Mouse (Mus musculus) CH12.LX (cell line): ENCODE measurements around the gene Rbm6. TPM values are rescaled to one million over a fixed set of nuclear protein-coding genes. Genes with fewer than 3 reads are reported as not detected.

Experiments used
- DNase-seq: peaks from one replicate; pipeline ENCODE4 v3.0.0-alpha.2; 2013; ENCODE audit errors: extremely low read depth
- H3K27ac ChIP-seq: 2 replicates; pipeline ENCODE4 v1.5.1; 2012; ENCODE audit warnings: low read depth, mild to moderate bottlenecking, control low read depth, moderate library complexity; ENCODE audit not compliant: insufficient read depth
- H3K27me3 ChIP-seq: replicated peaks from 2 replicates; pipeline ENCODE3; 2012; ENCODE audit warnings: inconsistent platforms
- H3K36me3 ChIP-seq, 2 experiments: replicated peaks in 1 of 2; 2 replicates each; pipeline versions ENCODE3 to v1.6.1; 2012; ENCODE audit warnings: inconsistent platforms in 1 of 2, low read length in 1 of 2, mild to moderate bottlenecking in 1 of 2, mixed read lengths in 1 of 2, moderate library complexity in 1 of 2; ENCODE audit not compliant: control insufficient read depth in 1 of 2, insufficient read depth in 1 of 2
- H3K4me1 ChIP-seq, 2 experiments: 2 replicates each; pipeline ENCODE4 v1.6.1; 2012; ENCODE audit warnings: inconsistent platforms in 1 of 2, moderate library complexity in 1 of 2; ENCODE audit not compliant: insufficient read depth in 2 of 2, control insufficient read depth in 1 of 2
- H3K4me2 ChIP-seq: 2 replicates; pipeline ENCODE4 v1.6.1; 2012; ENCODE audit warnings: low read depth, mild to moderate bottlenecking, control low read depth; ENCODE audit not compliant: poor library complexity, insufficient read depth, severe bottlenecking
- H3K4me3 ChIP-seq, 3 experiments: fragments of 150-350 bp in 1 of 3; sonication (generic) in 1 of 3; replicated peaks in 1 of 3; 2 replicates each; pipeline versions ENCODE3 to v1.5.1; 2011 to 2012; ENCODE audit warnings: low read depth in 2 of 3, low read length in 2 of 3, mild to moderate bottlenecking in 2 of 3, moderate library complexity in 2 of 3, control low read depth in 1 of 3, improper control_type of control experiment in 1 of 3, inconsistent platforms in 1 of 3, mixed read lengths in 1 of 3; ENCODE audit not compliant: poor library complexity in 1 of 3
- H3K79me2 ChIP-seq: replicated peaks from 2 replicates; pipeline ENCODE4 v1.6.1; 2012; ENCODE audit warnings: mild to moderate bottlenecking, moderate library complexity; ENCODE audit not compliant: control insufficient read depth, poor library complexity, insufficient read depth, severe bottlenecking; ENCODE audit errors: extremely low read depth
- H3K9ac ChIP-seq: 2 replicates; pipeline ENCODE4 v1.6.1; 2012; ENCODE audit warnings: low read depth, mild to moderate bottlenecking, control low read depth, moderate library complexity; ENCODE audit not compliant: insufficient read depth
- H3K9me3 ChIP-seq: replicated peaks from 2 replicates; pipeline ENCODE3; 2012; ENCODE audit warnings: low read length, inconsistent platforms, mixed read lengths
- CHD1 ChIP-seq: IDR thresholded peaks from 2 replicates; pipeline ENCODE4 v1.6.1; 2012; ENCODE audit warnings: low read depth, low read length, improper control_type of control experiment, inconsistent platforms
- CHD2 ChIP-seq: IDR thresholded peaks from 2 replicates; pipeline ENCODE4 v1.6.1; 2011; ENCODE audit warnings: low read length, improper control_type of control experiment
- ELF1 ChIP-seq: IDR thresholded peaks from 2 replicates; pipeline ENCODE4 v1.6.1; 2014; ENCODE audit warnings: low read depth, mild to moderate bottlenecking, inconsistent platforms, low read length, improper control_type of control experiment
- HCFC1 ChIP-seq: IDR thresholded peaks from 2 replicates; pipeline ENCODE4 v1.6.1; 2012; ENCODE audit warnings: low read depth, mild to moderate bottlenecking, inconsistent platforms, low read length, improper control_type of control experiment
- IRF4 ChIP-seq: IDR thresholded peaks from 2 replicates; pipeline ENCODE4 v1.6.1; 2014; ENCODE audit warnings: low read depth, mild to moderate bottlenecking, inconsistent platforms, low read length, improper control_type of control experiment
- JUN ChIP-seq: IDR thresholded peaks from 2 replicates; pipeline ENCODE4 v1.6.1; 2011; ENCODE audit warnings: low read depth, mild to moderate bottlenecking, low read length, improper control_type of control experiment, moderate library complexity; ENCODE audit not compliant: insufficient read depth
- JUND ChIP-seq: conservative IDR thresholded peaks from 2 replicates; pipeline ENCODE4 v1.6.1; 2011; ENCODE audit warnings: low read depth, low read length, improper control_type of control experiment
- KAT2A ChIP-seq: IDR thresholded peaks from 2 replicates; pipeline ENCODE4 v1.6.1; 2012; ENCODE audit warnings: low read length, improper control_type of control experiment, inconsistent platforms; ENCODE audit not compliant: insufficient replicate concordance
- MAX ChIP-seq: IDR thresholded peaks from 2 replicates; pipeline ENCODE4 v1.6.1; 2011; ENCODE audit warnings: low read length, improper control_type of control experiment
- MAZ ChIP-seq: IDR thresholded peaks from 2 replicates; pipeline ENCODE4 v1.6.1; 2012; ENCODE audit warnings: low read depth, mild to moderate bottlenecking, inconsistent platforms, low read length, improper control_type of control experiment, moderate library complexity
- MYC ChIP-seq: IDR thresholded peaks from 2 replicates; pipeline ENCODE4 v1.6.1; 2011; ENCODE audit warnings: low read depth, mild to moderate bottlenecking, improper control_type of control experiment, low read length
- NELFE ChIP-seq: IDR thresholded peaks from 2 replicates; pipeline ENCODE4 v1.6.1; 2011; ENCODE audit warnings: low read depth, low read length, improper control_type of control experiment
- NRF1 ChIP-seq: IDR thresholded peaks from 2 replicates; pipeline ENCODE4 v1.6.1; 2014; ENCODE audit warnings: low read depth, mild to moderate bottlenecking, inconsistent platforms, low read length, improper control_type of control experiment, moderate library complexity
- PAX5 ChIP-seq: IDR thresholded peaks from 2 replicates; pipeline ENCODE4 v1.6.1; 2012; ENCODE audit warnings: low read length, inconsistent platforms, mixed read lengths
- RAD21 ChIP-seq: IDR thresholded peaks from 2 replicates; pipeline ENCODE4 v1.6.1; 2011; ENCODE audit warnings: low read depth, mild to moderate bottlenecking, low read length, improper control_type of control experiment, moderate library complexity
- SIN3A ChIP-seq: IDR thresholded peaks from 2 replicates; pipeline ENCODE4 v1.6.1; 2012; ENCODE audit warnings: low read length, improper control_type of control experiment, inconsistent platforms
- SMC3 ChIP-seq: IDR thresholded peaks from 2 replicates; pipeline ENCODE4 v1.6.1; 2011; ENCODE audit warnings: low read depth, low read length, improper control_type of control experiment
- TBP ChIP-seq: conservative IDR thresholded peaks from 2 replicates; pipeline ENCODE4 v1.6.1; 2011; ENCODE audit warnings: low read depth, low read length, improper control_type of control experiment
- ZKSCAN1 ChIP-seq: IDR thresholded peaks from 2 replicates; pipeline ENCODE4 v1.6.1; 2012; ENCODE audit warnings: low read depth, inconsistent platforms, low read length, improper control_type of control experiment, borderline replicate concordance
- ZNF384 ChIP-seq: IDR thresholded peaks from 2 replicates; pipeline ENCODE4 v1.6.1; 2012; ENCODE audit warnings: low read depth, low read length, improper control_type of control experiment, inconsistent platforms
- dilution Hi-C: fragments of 300-500 bp; cut with MboI; formaldehyde crosslinking; loops from 2 replicates; pipeline ENCODE4 v1.14.3; 2020; ENCODE audit warnings: low sequenced_read_pairs; ENCODE audit not compliant: extremely low pct_unique_long_range_greater_than_20kb, extremely low pct_ligation_motif_present
- in situ Hi-C: fragments of 300-500 bp; cut with MboI; formaldehyde crosslinking; loops from 3 replicates; pipeline ENCODE4 v1.14.3; 2019; ENCODE audit warnings: low sequenced_read_pairs, low pct_ligation_motif_present, low pct_unique_long_range_greater_than_20kb, mixed read lengths
- polyA plus RNA-seq: library from polyadenylated mRNA; unstranded; fragments of >175 nt; gene quantifications from 2 replicates; pipeline ENCODE4 v1.2.1, GENCODE M21; 2012; ENCODE audit warnings: low read depth; ENCODE audit not compliant: insufficient read length
- total RNA-seq, 2 experiments: library from RNA; depleted of rRNA; stranded (reverse); fragments of 300-350 nt in 1 of 2; fragments of >200 nt in 1 of 2; gene quantifications; 2 replicates each; pipeline ENCODE4 v1.2.3; 2012 to 2014

Rbm6 gene
- total and polyA plus RNA-seq, 3 experiments, result 39.1 to 56.6 (median 43.3) TPM

DNA sequence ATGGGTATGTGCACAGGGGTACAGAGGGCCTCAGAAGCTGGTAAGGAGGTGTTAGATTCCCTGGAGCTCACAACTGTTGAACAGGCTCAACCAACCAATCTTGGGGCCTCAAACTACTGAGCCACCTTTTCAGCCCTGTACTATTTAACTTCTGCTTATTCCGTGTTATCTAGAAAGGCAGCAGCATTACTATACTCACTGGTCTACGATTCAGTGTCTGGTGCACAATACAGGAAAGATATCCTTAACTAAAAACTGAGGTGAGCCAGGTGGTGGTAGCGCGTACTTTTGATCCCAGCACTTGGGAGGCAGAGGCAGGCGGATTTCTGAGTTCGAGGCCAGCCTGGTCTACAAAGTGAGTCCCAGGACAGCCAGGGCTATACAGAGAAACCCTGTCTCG lies 24.1 kb downstream of the Rbm6 start:
- H3K9ac ChIP-seq, result no peak overlapping the region
- H3K4me2 ChIP-seq, result no peak overlapping the region
- no peaks in the 10 kb centered on the region for H3K27me3 ChIP-seq
- DNase-seq, result no peak
- dilution Hi-C loops, result no loop called here
- H3K4me1 ChIP-seq, result no peaks in the 10 kb centered on the region
- TF ChIP-seq MAX (no peak), PAX5 (no peak), MYC (no peak), NRF1 (no peak), KAT2A (no peak), JUN (no peak), MAZ (no peak), CHD1 (no peak), JUND (no peak), TBP (no peak), SMC3 (no peak), IRF4 (no peak), SIN3A (no peak), ZKSCAN1 (no peak), HCFC1 (no peak), NELFE (no peak), ZNF384 (no peak), CHD2 (no peak), RAD21 (no peak)
- TF ChIP-seq, all 38 proteins: peak for 0
- H3K36me3 ChIP-seq, result peaks cover 13 to 53% of the 10 kb centered on the region in 2 experiments
- H3K27ac ChIP-seq, result no peak overlapping the region
- no peaks in the 10 kb centered on the region for H3K9me3 ChIP-seq
- H3K79me2 ChIP-seq, result no peaks in the 10 kb centered on the region
- in situ Hi-C loops, result no loop called here
- no peak overlapping the region for H3K4me3 ChIP-seq

DNA sequence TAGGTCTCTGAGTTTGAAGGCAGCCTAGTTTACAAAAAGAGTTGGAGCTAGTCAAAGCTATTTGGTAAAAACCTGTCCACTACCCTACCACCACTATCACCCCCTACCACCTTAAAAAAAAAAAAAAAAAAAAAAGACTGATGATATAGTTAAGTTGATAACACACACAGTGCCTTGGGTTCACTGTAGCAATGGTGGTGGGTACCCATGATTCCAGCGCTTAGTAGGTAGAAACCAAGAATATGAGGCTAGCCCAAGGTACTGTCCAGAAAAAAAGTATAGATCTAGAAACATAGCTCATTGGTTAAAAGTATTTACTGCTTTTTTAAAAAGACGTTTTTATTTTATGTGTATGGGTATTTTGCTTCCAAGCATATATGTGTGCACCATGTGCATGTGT lies 30.3 kb downstream of the Rbm6 start:
- no peaks in the 10 kb centered on the region for H3K79me2 ChIP-seq
- no peak overlapping the region for H3K4me3 ChIP-seq
- in situ Hi-C loops (no loop called here), dilution Hi-C loops (no loop called here)
- no peaks in the 10 kb centered on the region for H3K27me3 ChIP-seq
- no peaks in the 10 kb centered on the region for H3K9me3 ChIP-seq
- peaks cover 11 to 49% of the 10 kb centered on the region in 2 experiments for H3K36me3 ChIP-seq
- no peak overlapping the region for H3K27ac ChIP-seq
- no peak for TF ChIP-seq JUND
- no peak for TF ChIP-seq ELF1
- TF ChIP-seq JUN, result no peak
- TF ChIP-seq CHD1, result no peak
- no peak for TF ChIP-seq NELFE
- no peak for TF ChIP-seq ZKSCAN1
- no peak overlapping the region for H3K9ac ChIP-seq
- no peak for DNase-seq
- no peaks in the 10 kb centered on the region for H3K4me1 ChIP-seq
- no peak overlapping the region for H3K4me2 ChIP-seq
